ENCODE assay signal across 8 mouse cellular contexts in genomic region chr2:119015604-119016180, GRCm38 (mm10). TPM values are rescaled to one million over a fixed set of nuclear protein-coding genes. Genes with fewer than 3 reads are reported as not detected.
DNase-seq lines count a peak whose midpoint lies in the region; ATAC-seq lines count a peak whose summit lies in the region.

No protein-coding gene starts in this region.

- H3K79me2 ChIP-seq in macrophage (ENCODE audit: inconsistent target) = no peaks in the 10 kb centered on the region

- 33% methylated on average over 12 of the region's 12 CpGs for WGBS in kidney, embryonic 14.5 days
- WGBS in macrophage (ENCODE audit: missing documents) = 4% methylated on average over 12 of the region's 12 CpGs

- peak; percentile 26 for DNase-seq in kidney, adult 18-20 months
- peak; percentile 55 for DNase-seq in cerebellum, adult 11 months
- peak; percentile 80 to 87 for DNase-seq in heart, postnatal 10 days
- DNase-seq in frontal cortex, postnatal 36 days (ENCODE audit: low spot score in 2 of 2) = no peak
- DNase-seq in layer of hippocampus, adult 11-12 months (ENCODE audit: low spot score) = no peak
- no peak for DNase-seq in right cerebral cortex, postnatal 36 days (ENCODE audit: low spot score in 2 of 2)

- H3K36me3 ChIP-seq in kidney, embryonic 14.5 days (ENCODE audit: control insufficient read depth, insufficient read depth, low read length) = peaks cover 4% of the 10 kb centered on the region
- peaks cover 26% of the 10 kb centered on the region for H3K36me3 ChIP-seq in macrophage (ENCODE audit: inconsistent target)

- H3K27me3 ChIP-seq in kidney, embryonic 14.5 days (ENCODE audit: control insufficient read depth, insufficient read depth, low read length) = no peaks in the 10 kb centered on the region

- H3K27ac ChIP-seq in kidney, embryonic 14.5 days (ENCODE audit: low read depth, low read length) = no peak overlapping the region
- peak overlapping the region; percentile 65 for H3K27ac ChIP-seq in macrophage

- H3K9ac ChIP-seq in kidney, embryonic 14.5 days (ENCODE audit: low read depth, low read length) = no peak overlapping the region

- H3K4me2 ChIP-seq in kidney, embryonic 14.5 days (replicated peaks; ENCODE audit: low read depth, low read length) = no peak overlapping the region

- H3K9me3 ChIP-seq in kidney, embryonic 14.5 days (ENCODE audit: control insufficient read depth, low read length) = peaks cover 4% of the 10 kb centered on the region; the same call in 1 of the 2 replicates

- no peak for ATAC-seq in kidney, embryonic 14.5 days (ENCODE audit: low FRiP score, low TSS enrichment)

- H3K4me3 ChIP-seq in kidney, embryonic 14.5 days (ENCODE audit: low read length) = no peak overlapping the region
- no peak overlapping the region for H3K4me3 ChIP-seq in macrophage (ENCODE audit: inconsistent target)

- intact Hi-C loops in heart, postnatal 10 days (cut with DNase I) = loop anchor here (2.0 kb wide), 1 partner anchor 33 kb away; no protein-coding TSS in a partner anchor

- H3K4me1 ChIP-seq in kidney, embryonic 14.5 days (ENCODE audit: control insufficient read depth, insufficient read depth, low read length) = peaks cover 11% of the 10 kb centered on the region; the same call in 1 of the 2 replicates

RNA-seq across cellular contexts. Expression of gene Ccdc32, which starts 13.5 kb away (rescaled TPM):
- polyA plus RNA-seq in kidney, embryonic 14.5 days (2014; fragmentation: Nextera tagmentation; extraction: Ambion mirVana) = 19.9 and 22.0 TPM in 2 replicates
- 10 to 100 TPM; 12.8 to 17.4 TPM for total RNA-seq in heart, postnatal 10 days (2021)
- 10 to 100 TPM in 9 of 26 experiments, 1 to 10 TPM in 17; 2.5 to 17.9 (median 7.4) TPM for total RNA-seq in macrophage (2018; cell fraction: chromatin; rRNA removed)
- 10 to 100 TPM; 12.2 to 27.6 (median 18.7) TPM for total RNA-seq in macrophage (2018; cell fraction: cytosol; rRNA removed)
- total RNA-seq in macrophage (2018; cell fraction: nucleus; rRNA removed) = 10 to 100 TPM in 8 of 26 experiments, 1 to 10 TPM in 18; 3.0 to 18.4 (median 7.1) TPM
- polyA plus RNA-seq in macrophage (2018) = 22.4 to 25.3 TPM (median 25.0 TPM) in 3 replicates

RNA-seq across cellular contexts. Expression of gene Rpusd2, which starts 18.9 kb away (rescaled TPM):
- polyA plus RNA-seq in kidney, embryonic 14.5 days (2014; fragmentation: Nextera tagmentation; extraction: Ambion mirVana) = 5.8 and 6.0 TPM in 2 replicates
- total RNA-seq in heart, postnatal 10 days (2021) = 1 to 10 TPM; 5.6 TPM
- 1 to 10 TPM in 15 of 26 experiments, under 1 TPM in 11; 0.21 to 8.1 (median 1.5) TPM for total RNA-seq in macrophage (2018; cell fraction: chromatin; rRNA removed)
- total RNA-seq in macrophage (2018; cell fraction: cytosol; rRNA removed) = 1 to 10 TPM in 23 of 26 experiments, under 1 TPM in 3; 0.48 to 5.9 (median 3.3) TPM
- total RNA-seq in macrophage (2018; cell fraction: nucleus; rRNA removed) = 1 to 10 TPM in 18 of 26 experiments, under 1 TPM in 8; 0.36 to 7.6 (median 1.3) TPM
- polyA plus RNA-seq in macrophage (2018) = 1.7 to 3.6 TPM (median 2.4 TPM) in 3 replicates

RNA-seq across cellular contexts. Expression of gene Knl1, which starts 31.2 kb away (rescaled TPM):
- polyA plus RNA-seq in kidney, embryonic 14.5 days (2014; fragmentation: Nextera tagmentation; extraction: Ambion mirVana) = 48.3 and 49.1 TPM in 2 replicates
- total RNA-seq in heart, postnatal 10 days (2021) = 1 to 10 TPM; 6.7 to 9.1 TPM
- 10 to 100 TPM in 8 of 26 experiments, 1 to 10 TPM in 17, under 1 TPM in 1; 0.62 to 31.1 (median 4.8) TPM for total RNA-seq in macrophage (2018; cell fraction: chromatin; rRNA removed)
- total RNA-seq in macrophage (2018; cell fraction: cytosol; rRNA removed) = 1 to 10 TPM in 14 of 26 experiments, under 1 TPM in 12; 0.35 to 3.9 (median 1.1) TPM
- total RNA-seq in macrophage (2018; cell fraction: nucleus; rRNA removed) = 10 to 100 TPM in 1 of 26 experiments, 1 to 10 TPM in 23, under 1 TPM in 2; 0.81 to 16.5 (median 2.5) TPM
- polyA plus RNA-seq in macrophage (2018) = 0.27 to 2.3 TPM (median 1.2 TPM) in 3 replicates

Comparison
In these comparisons a context has a peak if more than half of its experiments do, and no peak if none do; other contexts are left out.
1. DNase-seq: peak in kidney, adult 18-20 months (single experiment), cerebellum, adult 11 months (single experiment) and heart, postnatal 10 days (2 of 2); none in frontal cortex, postnatal 36 days (0 of 2), layer of hippocampus, adult 11-12 months (single experiment) and right cerebral cortex, postnatal 36 days (0 of 2).
2. RNA of gene Knl1, which starts 31.2 kb away (polyA plus RNA-seq): 48.3 to 49.1 TPM in kidney, embryonic 14.5 days; 0.27 to 2.3 TPM in macrophage; every median in the first group is over 10 times any median in the second.